Mouse (Mus musculus): ENCODE measurements around the gene Ssr3.

DNA sequence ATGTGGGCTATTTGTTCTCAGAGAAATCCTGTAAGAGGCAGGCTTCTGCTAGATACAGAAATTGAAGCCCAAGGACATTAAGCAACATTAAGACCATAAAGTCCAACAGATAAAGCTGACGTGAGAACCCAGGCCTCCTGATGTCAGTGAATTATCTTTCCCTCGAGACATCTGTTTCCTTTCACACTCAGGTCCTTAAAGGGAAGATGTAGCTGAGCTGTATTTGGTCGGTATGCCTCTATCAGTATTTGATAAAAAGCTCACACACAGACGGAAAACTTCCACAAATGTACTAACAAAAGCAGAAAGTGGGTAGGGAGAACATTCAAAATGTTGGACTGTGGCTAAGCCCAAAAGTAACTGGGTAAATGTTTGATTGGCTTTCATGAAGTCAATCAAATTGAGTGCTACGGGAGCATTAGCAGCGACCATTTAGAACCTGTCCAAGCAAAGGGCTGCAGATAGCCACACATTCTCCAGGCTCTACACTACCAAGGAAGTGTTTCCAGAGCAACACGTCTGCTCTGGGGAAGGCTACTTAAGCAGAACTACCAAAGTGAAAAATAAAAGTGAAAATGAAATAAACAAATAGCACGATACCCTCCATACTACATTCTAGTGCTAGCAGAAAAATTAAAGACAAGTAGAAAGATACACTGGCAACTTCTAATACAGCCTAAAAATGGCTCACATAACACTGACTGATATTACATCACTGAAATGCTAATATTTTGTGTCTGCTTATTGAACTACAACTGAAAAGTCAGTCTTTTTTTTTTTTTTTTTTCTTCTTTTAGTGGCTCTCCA, 32.1 kb downstream of the Ssr3 start:
- TF ChIP-seq CHD2 (IDR thresholded peaks at IDR 0.05; ENCODE audit: low read length), result no peak
- peak; percentile 45 for TF ChIP-seq TAL1 (IDR thresholded peaks at IDR 0.05; ENCODE audit: low read length)
- no peak for TF ChIP-seq USF2 (IDR thresholded peaks at IDR 0.05; ENCODE audit: borderline replicate concordance in 1 of 2, insufficient read depth in 1 of 2, low read depth in 1 of 2, low read length in 2 of 2)
- TF ChIP-seq USF1 (IDR thresholded peaks at IDR 0.05; ENCODE audit: low read depth, low read length), result no peak
- no peak for TF ChIP-seq POLR2AphosphoS5 (IDR thresholded peaks at IDR 0.05; ENCODE audit: borderline replicate concordance, low read depth, low read length)
- no peak for TF ChIP-seq NELFE (IDR thresholded peaks at IDR 0.05; ENCODE audit: low read depth, low read length)
- TF ChIP-seq GATA1 (IDR thresholded peaks at IDR 0.05; ENCODE audit: low read depth, low read length), result peak; percentile 86
- no peak for TF ChIP-seq CHD1 (IDR thresholded peaks at IDR 0.05; ENCODE audit: low read depth, low read length)
- TF ChIP-seq ZC3H11A (IDR thresholded peaks at IDR 0.05; ENCODE audit: low read depth, low read length), result no peak
- TF ChIP-seq POLR2A (IDR thresholded peaks at IDR 0.05; ENCODE audit: control insufficient read depth in 1 of 2, insufficient read depth in 1 of 2, low read depth in 1 of 2, low read length in 2 of 2, poor library complexity in 1 of 2), result no peak
- peak; percentile 79 for TF ChIP-seq TCF12 (IDR thresholded peaks at IDR 0.05; ENCODE audit: low read depth, low read length)
